Mouse (Mus musculus): ENCODE measurements around the gene Gjb5.

DNA sequence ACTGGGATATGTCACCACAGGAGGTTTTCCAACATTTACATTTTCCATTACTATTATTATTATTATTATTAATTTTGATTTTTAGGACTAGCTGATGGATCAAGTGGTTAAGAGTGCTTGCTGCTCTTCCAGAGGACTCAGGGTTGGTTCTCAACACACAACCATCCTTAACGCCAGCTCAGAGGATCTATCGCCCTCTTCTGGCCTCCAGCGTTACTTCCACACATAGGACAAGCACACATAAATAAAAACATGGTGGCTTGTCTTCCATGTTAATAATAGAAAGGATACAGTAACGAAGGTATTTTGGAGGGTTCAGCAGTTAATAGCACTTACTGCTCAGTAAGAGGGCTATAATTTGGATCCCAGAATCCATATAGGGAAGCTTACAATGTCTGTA lies 16.7 kb upstream of the Gjb5 start:
- TF ChIP-seq CTCF (IDR thresholded peaks at IDR 0.05; ENCODE audit: low read depth) (no peak), EP300 (IDR thresholded peaks at IDR 0.05; ENCODE audit: low read depth) (no peak)

Measured in liver, postnatal 0 days (tissue).